Mouse (Mus musculus): ENCODE measurements at regions not wholly inside any gene's neighbourhood (a gene's known extent, or its start where the extent isn't known, plus 50 kb on each side); places are given as distances from the start of the nearest gene placed in this dataset.

GRCm38 (mm10) chr4:154756740-154757446 lies 80.4 kb upstream of the Ttc34 start:
- TF ChIP-seq POLR2A (IDR thresholded peaks at IDR 0.05; ENCODE audit: borderline replicate concordance, low read depth, low read length) (no peak), CTCF (IDR thresholded peaks at IDR 0.05; ENCODE audit: low read depth, low read length) (no peak)

Measured in bone marrow macrophage, adult 2 months (primary cell).